Mouse (Mus musculus) brain, embryonic 14.5 days (tissue): ENCODE measurements around the gene Wipi1.

Experiments
- CTCF ChIP-seq: fragments of 200-500 bp; IDR thresholded peaks from 2 replicates; pipeline ENCODE4 v1.5.1; 2012; ENCODE audit warnings: inconsistent platforms, mild to moderate bottlenecking, moderate library complexity, borderline replicate concordance; ENCODE audit not compliant: insufficient read depth, insufficient read length; ENCODE audit errors: extremely low read depth
- POLR2A ChIP-seq: fragments of 200-500 bp; IDR thresholded peaks from 2 replicates; pipeline ENCODE4 v1.6.1; 2012; ENCODE audit warnings: mild to moderate bottlenecking, inconsistent platforms, borderline replicate concordance; ENCODE audit not compliant: poor library complexity, insufficient read depth, insufficient read length, severe bottlenecking; ENCODE audit errors: extremely low read depth

- TF ChIP-seq CTCF (no peak), POLR2A (no peak)
Measured at GRCm38 (mm10) chr11:109594761-109595160, 17.0 kb downstream of the Wipi1 start.
